Comparison of ENCODE assay signal across 26 mouse cellular contexts in genomic region chr6:50462026-50462425, GRCm38 (mm10).
"Had no signal": no experiment of that assay in that cellular context is flagged by ENCODE, and none has a peak within 500 bp of the region (broad histone marks: within the 10 kb centered on the region; RNA-seq: fewer than 3 reads in every experiment).

No protein-coding gene starts in this region.

- H3K4me3 ChIP-seq: gastrocnemius, adult 2 months; heart, embryonic 10.5 days; heart, embryonic 12.5 days; hindbrain, embryonic 10.5 days; hindbrain, embryonic 12.5 days; intestine, embryonic 15.5 days; limb, embryonic 13.5 days; limb, embryonic 15.5 days; liver, embryonic 12.5 days had no signal

- H3K4me1 ChIP-seq: heart, embryonic 10.5 days; heart, embryonic 12.5 days; hindbrain, embryonic 10.5 days; hindbrain, embryonic 12.5 days; liver, embryonic 12.5 days had no signal

- ATAC-seq: hindbrain, embryonic 16.5 days; inflammation-experienced regulatory T-cells, adult 6 months; intestine, embryonic 15.5 days; intestine, postnatal 0 days; liver, embryonic 12.5 days had no signal

- H3K27ac ChIP-seq: gastrocnemius, adult 2 months; heart, embryonic 10.5 days; hindbrain, embryonic 10.5 days; hindbrain, embryonic 12.5 days; hindbrain, embryonic 14.5 days; intestine, embryonic 15.5 days; limb, embryonic 13.5 days; limb, embryonic 15.5 days; liver, embryonic 12.5 days; liver, embryonic 14.5 days had no signal

- DNase-seq: gastrocnemius, adult 2 months; gastrocnemius, postnatal 10 days; gastrocnemius, postnatal 25 days; heart, adult 18-20 months; heart, postnatal 10 days; heart, postnatal 4 days; kidney, adult 18-20 months; kidney, adult 8-10 months; kidney, postnatal 10 days; kidney, postnatal 36 days; layer of hippocampus, adult 9-11 months; layer of hippocampus, postnatal 36 days; left cerebral cortex, postnatal 4 days had no signal
